Mouse (Mus musculus) testis, adult 2 months (tissue): ENCODE data around the gene Fgfr1op2. TPM values are rescaled to one million over a fixed set of nuclear protein-coding genes. Genes with fewer than 3 reads are reported as not detected.

Experiments
- H3K27ac ChIP-seq: fragments of 200-500 bp; 2 replicates; pipeline ENCODE4 v1.5.1; 2012; ENCODE audit warnings: low read depth, low read length; ENCODE audit not compliant: control insufficient read depth, insufficient read depth
- H3K27me3 ChIP-seq: fragments of 200-500 bp; 2 replicates; pipeline ENCODE4 v1.6.1; 2012; ENCODE audit warnings: mild to moderate bottlenecking, low read length, moderate library complexity; ENCODE audit not compliant: control insufficient read depth, insufficient read depth
- H3K36me3 ChIP-seq: fragments of 200-500 bp; 2 replicates; pipeline ENCODE4 v1.6.1; 2012; ENCODE audit warnings: mild to moderate bottlenecking, low read length; ENCODE audit not compliant: control insufficient read depth, insufficient read depth
- H3K4me1 ChIP-seq: fragments of 200-500 bp; 2 replicates; pipeline ENCODE4 v1.6.1; 2012; ENCODE audit warnings: low read length; ENCODE audit not compliant: control insufficient read depth, insufficient read depth
- H3K4me3 ChIP-seq: fragments of 200-500 bp; 2 replicates; pipeline ENCODE4 v1.5.1; 2012; ENCODE audit warnings: low read depth, mild to moderate bottlenecking, low read length, moderate library complexity, mixed read lengths; ENCODE audit not compliant: control insufficient read depth
- CTCF ChIP-seq: fragments of 200-500 bp; IDR thresholded peaks from 2 replicates; pipeline ENCODE4 v1.5.1; 2012; ENCODE audit warnings: low read depth, mild to moderate bottlenecking, inconsistent platforms, low read length, moderate library complexity; ENCODE audit not compliant: control insufficient read depth, insufficient read depth, insufficient replicate concordance
- POLR2A ChIP-seq: fragments of 200-500 bp; IDR thresholded peaks from 2 replicates; pipeline ENCODE4 v1.6.1; 2012; ENCODE audit warnings: low read depth, mild to moderate bottlenecking, inconsistent platforms, low read length, moderate library complexity; ENCODE audit not compliant: control insufficient read depth
- polyA plus RNA-seq: library from polyadenylated mRNA; depleted of rRNA; stranded (reverse); fragments of >200 nt; gene quantifications from 2 replicates; pipeline ENCODE4 v1.2.3, GENCODE M21; 2012; rRNA removed

Gene Fgfr1op2
- polyA plus RNA-seq, 1 experiment: 154 TPM

- Histone ChIP-seq H3K4me1 (peaks cover 6% of the 10 kb centered on the region; the same call in 1 of the 2 replicates), H3K27me3 (no peaks in the 10 kb centered on the region), H3K27ac (peak within 1 kb of the TSS; percentile 83), H3K4me3 (peak within 1 kb of the TSS; percentile 87), H3K36me3 (no peaks in the 10 kb centered on the region)
- peak; percentile 100 for TF ChIP-seq POLR2A
- no peak; the same call in 1 of the 2 replicates for TF ChIP-seq CTCF
Measured at GRCm38 (mm10) chr6:146642276-146643183, 65.5 kb downstream of the Fgfr1op2 start, which contains the start of the genes Med21 and Tm7sf3. Gene Med21 (plus strand): TSS chr6:146642547. Gene Tm7sf3 (minus strand): TSS chr6:146642824.

DNA sequence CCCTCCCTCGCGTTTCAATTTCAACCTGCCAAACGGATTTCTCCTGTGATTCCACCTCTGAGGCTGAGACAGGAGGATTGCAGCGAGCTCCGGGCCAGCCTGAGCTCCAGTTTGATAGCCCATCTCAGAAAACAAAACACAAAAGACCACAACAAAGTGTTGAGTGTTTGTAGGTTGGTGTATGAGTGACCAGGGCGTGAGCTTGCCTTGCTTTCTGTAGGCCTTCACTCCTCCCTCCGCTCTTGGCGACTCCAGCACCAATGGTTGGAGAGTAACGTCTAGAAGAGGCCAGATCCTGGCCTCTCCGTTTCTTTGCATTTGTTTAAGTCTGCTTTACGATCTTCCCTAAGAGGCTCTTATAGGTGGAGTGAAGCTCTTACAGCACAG is 66.2 kb downstream of the Fgfr1op2 start:
- H3K36me3 ChIP-seq: no peaks in the 10 kb centered on the region
- no peaks in the 10 kb centered on the region for H3K27me3 ChIP-seq
- TF ChIP-seq POLR2A (0 out of 2 replicates have a peak, but pooled peaks have one; percentile 30), CTCF (no peak)
- H3K4me3 ChIP-seq: peak overlapping the region; percentile 87
- peak overlapping the region; percentile 83 for H3K27ac ChIP-seq
- H3K4me1 ChIP-seq: peaks cover 6% of the 10 kb centered on the region; the same call in 1 of the 2 replicates

Other genes starting within 250 kb of the Fgfr1op2 start
- 5.5 and 6.9 TPM in 2 replicates for gene Itpr2, start 75.0 kb upstream of the Fgfr1op2 start, polyA plus RNA-seq
- 34.5 and 41.8 TPM in 2 replicates for gene Ints13, start 632 bp downstream of the Fgfr1op2 start, polyA plus RNA-seq
- 50.0 and 58.3 TPM in 2 replicates for gene Med21, start 65.3 kb downstream of the Fgfr1op2 start, polyA plus RNA-seq
- 4.8 and 6.5 TPM in 2 replicates for gene Tm7sf3, start 65.6 kb downstream of the Fgfr1op2 start, polyA plus RNA-seq
- gene Stk38l, start 147.8 kb downstream of the Fgfr1op2 start, polyA plus RNA-seq: 2.7 and 3.8 TPM in 2 replicates
- gene Arntl2, start 218.9 kb downstream of the Fgfr1op2 start, polyA plus RNA-seq: 2.7 and 3.0 TPM in 2 replicates